Mouse (Mus musculus) naive thymus-derived CD4-positive, alpha-beta T cell, adult 2 months (primary cell): ENCODE results near the gene Crip1.

Experiments
- DNase-seq: peaks from one replicate; pipeline ENCODE4 v3.0.0-alpha.2; 2011; ENCODE audit warnings: low read depth

The Crip1 gene

DNA sequence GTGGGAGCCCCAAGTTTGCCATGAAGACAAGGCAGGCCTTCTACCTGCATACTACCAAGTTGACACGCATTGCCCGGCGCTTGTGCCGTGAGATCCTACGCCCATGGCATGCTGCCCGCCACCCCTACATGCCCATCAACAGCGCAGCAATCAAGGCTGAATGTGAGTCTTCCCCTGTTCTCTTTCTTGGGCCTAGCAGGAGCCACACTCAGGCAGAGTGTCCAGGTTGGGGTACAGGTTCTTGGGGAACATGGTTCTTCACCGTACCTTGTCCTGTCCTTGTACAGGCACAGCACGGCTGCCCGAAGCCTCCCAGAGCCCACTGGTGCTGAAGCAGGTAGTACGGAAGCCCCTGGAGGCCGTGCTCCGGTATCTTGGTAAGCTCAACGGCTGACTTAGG, 14.5 kb upstream of the Crip1 start:
- DNase-seq: no peak

GRCm38 (mm10) chr12:113132567-113132966, 13.5 kb upstream of the Crip1 start:
- no peak for DNase-seq

- DNase-seq: no peak
Measured at GRCm38 (mm10) chr12:113133260-113133659, 12.9 kb upstream of the Crip1 start.

- DNase-seq: no peak
Measured at GRCm38 (mm10) chr12:113133861-113134403, 12.2 kb upstream of the Crip1 start.

DNA sequence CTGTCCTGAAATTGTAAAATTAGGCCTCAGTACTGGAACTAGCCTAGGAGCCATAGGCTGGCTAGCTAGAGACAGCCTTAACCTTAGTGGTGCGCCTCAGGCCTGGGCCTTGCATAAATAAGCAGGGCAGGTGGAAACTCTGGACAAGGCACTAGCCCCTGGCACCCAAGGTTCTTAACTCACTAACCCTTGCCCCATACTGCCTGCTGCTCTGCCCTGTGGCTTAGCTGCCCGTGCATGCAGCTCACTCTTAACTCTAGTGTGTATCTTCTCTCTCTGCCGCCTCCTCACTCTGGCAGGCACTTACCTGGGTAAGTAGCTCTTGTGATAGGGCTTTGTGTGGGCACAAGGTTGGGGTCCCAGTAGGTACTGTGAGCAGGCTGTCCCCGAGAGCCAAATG, 11.6 kb upstream of the Crip1 start:
- DNase-seq: no peak

GRCm38 (mm10) chr12:113135401-113135800, 10.7 kb upstream of the Crip1 start:
- no peak for DNase-seq

GRCm38 (mm10) chr12:113136492-113137020, 9.6 kb upstream of the Crip1 start:
- no peak for DNase-seq

- DNase-seq: no peak
Measured at GRCm38 (mm10) chr12:113137260-113138213, 8.6 kb upstream of the Crip1 start.

GRCm38 (mm10) chr12:113138291-113138690, 7.8 kb upstream of the Crip1 start:
- no peak for DNase-seq

DNA sequence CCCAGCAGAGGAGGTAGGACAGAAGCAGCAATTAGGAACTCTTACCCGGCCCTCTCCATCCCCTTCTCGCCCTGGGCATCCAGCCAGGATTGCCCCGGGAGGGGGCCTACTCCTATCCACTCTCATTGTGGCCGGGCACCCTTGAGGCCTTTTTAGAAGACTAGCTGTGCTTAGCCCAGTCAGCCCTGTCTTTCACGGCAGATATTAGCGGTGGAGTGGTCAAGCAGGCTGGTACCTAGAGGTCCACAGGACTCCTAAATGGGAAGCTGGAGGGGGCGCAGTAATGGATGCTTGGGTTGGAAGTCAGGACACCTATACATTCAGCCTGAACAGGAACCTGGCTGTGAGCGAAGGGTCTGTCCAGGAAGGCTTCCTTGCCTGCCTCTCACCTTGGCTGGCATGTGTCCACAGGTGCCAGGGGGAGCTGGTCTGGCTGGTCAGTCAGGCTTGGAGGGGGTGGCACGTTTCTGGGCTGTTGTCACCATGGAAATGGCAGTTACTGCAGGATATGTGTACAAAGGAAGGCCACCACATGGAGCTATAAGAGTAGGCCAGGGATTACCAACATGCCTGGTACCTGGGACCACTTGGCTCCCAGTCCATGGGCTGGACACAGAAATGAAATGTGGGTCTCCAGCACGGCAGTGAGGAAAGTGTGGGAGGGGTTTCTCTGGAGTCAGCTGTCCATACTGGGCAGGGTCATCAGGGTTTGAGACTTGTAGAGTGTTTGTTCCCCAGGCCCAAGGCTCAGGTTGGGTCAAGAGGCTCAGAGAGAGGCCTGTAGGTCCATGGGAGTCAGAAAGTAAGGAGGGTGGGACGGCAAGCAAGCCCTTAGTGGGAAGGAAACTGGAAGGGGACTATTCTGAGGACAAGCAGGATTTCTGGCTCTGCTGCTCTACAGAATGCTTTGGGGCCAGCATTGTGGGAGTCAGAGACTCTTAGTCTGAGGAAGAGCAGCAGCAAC, 6.9 kb upstream of the Crip1 start:
- DNase-seq: peak; percentile 21

- peak; percentile 94 for DNase-seq
Measured at GRCm38 (mm10) chr12:113139908-113140615, 6.1 kb upstream of the Crip1 start, which contains the start of gene Crip2. TSS of gene Crip2 (plus strand) at chr12:113140236.

DNA sequence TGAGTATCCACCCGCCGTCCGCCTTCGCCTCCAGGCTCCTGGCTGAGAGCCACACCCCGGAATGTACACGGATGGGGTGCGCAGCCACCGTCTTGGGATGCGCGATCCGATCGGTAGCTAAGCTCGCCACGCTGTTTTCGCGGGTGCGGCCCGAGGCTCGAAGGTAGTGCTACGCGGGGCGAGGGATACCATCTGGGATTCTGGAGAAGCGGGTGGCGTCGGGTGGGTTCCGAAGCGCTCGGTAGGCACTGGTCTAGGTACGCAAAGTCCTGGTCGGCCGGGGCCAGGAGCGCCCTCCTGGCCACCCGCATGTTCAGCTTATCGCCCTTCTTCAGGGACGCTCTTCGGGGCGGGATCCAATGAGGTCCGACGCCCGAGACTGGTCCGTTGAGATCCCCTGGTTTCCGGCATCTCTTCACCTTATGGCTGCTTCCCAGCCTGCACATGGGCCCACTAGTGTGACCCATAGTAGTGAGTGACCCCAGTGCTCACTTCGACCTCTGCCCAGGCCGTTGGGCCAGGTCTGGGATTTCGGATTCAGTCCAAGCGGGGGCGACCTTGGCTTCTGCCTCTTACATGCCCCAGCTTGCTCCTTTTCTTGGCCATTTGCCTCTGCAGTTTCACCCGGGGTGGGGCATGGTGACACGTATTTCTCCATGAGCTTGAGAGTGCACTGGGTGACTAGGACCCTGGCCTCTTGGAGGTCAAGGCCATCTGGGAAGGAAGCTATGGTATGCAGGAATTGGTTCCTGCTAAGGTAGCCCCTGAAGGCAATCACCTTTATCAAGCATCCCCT, 5.3 kb upstream of the Crip1 start:
- DNase-seq: peak; percentile 43

DNA sequence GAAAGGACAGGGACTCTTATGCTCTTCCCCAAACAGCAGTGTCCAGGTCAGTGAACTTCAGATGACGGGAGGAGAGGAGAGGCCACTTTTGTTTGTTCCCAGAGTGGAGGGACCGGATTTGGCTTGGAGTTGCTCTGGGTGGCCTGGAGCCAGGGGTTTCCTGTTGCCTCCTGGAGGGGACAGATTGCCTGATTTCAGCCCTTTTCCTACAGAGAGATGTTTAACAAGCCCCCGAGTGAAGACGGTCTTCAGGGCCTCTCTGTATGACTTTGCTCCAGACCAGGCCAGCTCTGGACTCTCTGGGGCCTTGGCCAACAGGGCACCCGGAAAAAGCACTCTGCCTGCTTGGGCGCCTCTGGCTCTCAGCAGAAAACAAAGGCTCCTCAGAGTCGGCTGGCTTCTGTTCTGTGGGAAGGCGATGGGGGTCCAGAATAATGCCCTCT, 4.6 kb upstream of the Crip1 start:
- no peak for DNase-seq

- no peak for DNase-seq
Measured at GRCm38 (mm10) chr12:113142021-113142975, 3.8 kb upstream of the Crip1 start.

DNA sequence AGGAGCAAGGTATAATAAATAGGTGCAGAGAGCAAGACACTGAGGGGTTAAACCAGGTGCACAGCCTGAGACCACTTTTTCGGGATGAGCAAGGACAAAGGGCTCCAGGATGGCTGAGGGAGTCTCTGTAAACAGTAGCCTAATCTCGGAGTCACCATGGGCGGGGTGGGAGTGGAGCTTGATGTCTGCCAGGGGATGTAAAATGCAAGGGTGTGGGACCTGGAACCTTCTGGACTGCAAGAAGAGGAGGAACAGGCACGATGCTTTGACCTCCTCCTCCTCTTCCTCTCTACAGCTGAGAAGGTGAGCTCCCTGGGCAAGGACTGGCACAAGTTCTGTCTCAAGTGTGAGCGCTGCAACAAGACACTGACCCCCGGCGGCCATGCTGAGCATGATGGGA, 3.0 kb upstream of the Crip1 start:
- DNase-seq: peak; percentile 23

- peak; percentile 72 for DNase-seq
Measured at GRCm38 (mm10) chr12:113144001-113144756, 1.9 kb upstream of the Crip1 start.

DNA sequence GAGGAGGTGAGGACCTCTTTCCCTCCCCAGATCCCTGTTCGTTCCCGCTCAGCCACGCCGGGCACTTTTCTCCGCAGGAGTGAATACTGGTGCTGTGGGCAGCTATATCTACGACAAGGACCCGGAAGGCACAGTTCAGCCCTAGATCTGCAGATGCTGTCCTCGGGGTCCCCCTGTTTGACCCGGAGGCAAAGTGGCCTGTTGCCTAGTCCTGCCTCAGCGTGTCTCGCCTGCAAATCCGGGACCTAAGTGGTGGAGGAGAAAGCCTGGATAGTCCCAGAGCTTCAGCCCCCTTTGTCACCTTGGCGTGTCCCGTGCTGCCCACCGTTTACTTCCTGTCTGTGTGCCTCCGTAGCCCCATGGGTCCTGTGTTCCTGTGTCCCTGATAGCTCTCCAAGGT, 1.2 kb upstream of the Crip1 start:
- no peak for DNase-seq

DNA sequence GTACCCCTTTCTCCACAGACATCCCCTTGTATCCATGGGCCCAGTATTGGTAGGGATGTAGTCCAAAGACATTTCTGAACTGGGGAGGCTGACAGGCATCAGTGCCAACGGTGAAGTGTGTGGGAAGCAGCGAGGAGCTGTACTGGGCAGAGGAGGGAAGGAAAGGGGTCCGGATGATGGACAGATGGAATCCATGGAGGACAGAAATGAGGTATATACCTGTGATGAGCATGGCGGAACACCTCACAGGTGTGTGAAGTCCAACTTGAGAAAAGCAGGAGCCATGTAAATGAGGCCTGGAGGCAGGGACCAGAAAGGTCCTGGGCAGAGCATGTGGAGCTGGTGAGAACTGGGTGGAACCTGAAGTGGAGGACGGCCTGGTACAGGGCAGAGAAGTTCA, 525 bp upstream of the Crip1 start:
- DNase-seq: no peak

DNA sequence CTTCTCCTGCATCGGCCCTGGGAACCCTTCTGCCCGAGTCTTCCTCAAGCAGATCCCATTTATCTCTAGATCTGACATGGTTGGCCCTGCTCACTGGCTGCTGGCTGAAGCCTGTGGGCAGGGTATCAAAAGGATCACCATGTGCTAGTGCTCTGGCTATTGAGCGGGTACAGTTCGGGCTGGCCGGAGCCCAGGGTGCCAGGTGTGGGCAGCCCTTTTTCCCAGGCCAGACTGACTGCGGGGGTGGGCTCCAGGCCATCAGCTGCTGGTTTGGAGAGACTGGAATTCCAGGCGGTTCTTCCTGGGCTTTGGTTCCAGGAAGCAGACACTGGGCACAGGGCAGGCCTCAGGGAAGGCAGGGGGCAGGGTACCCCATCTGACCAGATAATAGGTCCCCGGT, 1.4 kb downstream of the Crip1 start:
- no peak for DNase-seq
